Comparison of ENCODE assay signal across 8 mouse cellular contexts in the genomic region with DNA sequence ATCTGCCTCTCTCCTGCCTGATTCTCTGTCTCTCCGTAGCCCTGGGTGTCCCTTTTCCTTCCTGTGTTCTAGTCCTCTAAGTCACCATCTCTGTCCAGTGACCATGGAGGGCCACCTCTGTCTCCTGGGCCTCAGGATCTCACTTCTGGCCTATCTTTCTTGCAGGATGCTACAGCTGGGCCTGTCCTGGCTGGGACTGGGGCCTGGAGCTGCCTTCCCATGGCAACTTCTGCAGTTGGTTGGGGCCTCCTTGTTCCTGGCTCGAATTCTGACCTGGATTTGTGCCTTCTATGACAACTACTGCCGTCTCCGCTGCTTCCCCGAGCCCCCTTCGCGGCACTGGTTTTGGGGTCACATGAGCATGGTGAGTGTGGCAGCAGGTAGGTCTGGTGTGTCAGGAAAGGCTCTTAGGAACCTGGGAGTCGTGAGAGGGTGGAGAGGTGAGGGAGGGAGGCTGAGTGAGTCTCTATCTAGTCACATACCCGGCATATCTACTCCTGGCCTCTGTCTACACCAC. TPM values are rescaled to one million over a fixed set of nuclear protein-coding genes. Genes with fewer than 3 reads are reported as not detected.
DNase-seq lines count a peak whose midpoint lies in the region; ATAC-seq and TF ChIP-seq lines count a peak whose summit lies in the region.

No protein-coding gene starts in this region.

- H3K4me3 ChIP-seq in kidney, adult 2 months (ENCODE audit: insufficient read depth, low read depth, low read length) = peak overlapping the region; percentile 68
- peak overlapping the region; percentile 48 for H3K4me3 ChIP-seq in hindbrain, embryonic 11.5 days (ENCODE audit: low read depth, low read length)
- peak overlapping the region; percentile 55 for H3K4me3 ChIP-seq in liver, embryonic 15.5 days (replicated peaks)

- 28% methylated on average over 9 of the region's 9 CpGs for WGBS in kidney, adult 2 months
- WGBS in hindbrain, embryonic 11.5 days = 42% methylated on average over 9 of the region's 9 CpGs
- WGBS in liver, embryonic 15.5 days (ENCODE audit: insufficient replicate concordance) = 54% methylated on average over 9 of the region's 9 CpGs

- H3K4me2 ChIP-seq in hindbrain, embryonic 11.5 days (replicated peaks; ENCODE audit: low read depth, low read length) = peak overlapping the region; percentile 85
- peak overlapping the region; percentile 75 for H3K4me2 ChIP-seq in liver, embryonic 15.5 days

- ATAC-seq in common myeloid progenitor, adult 5-6 weeks (replicated peaks; ENCODE audit: low read depth, poor library complexity, severe bottlenecking) = peak; percentile 12; the same call in 1 of the 2 replicates
- no peak; the same call in 1 of the 2 replicates for ATAC-seq in hindbrain, embryonic 11.5 days (ENCODE audit: low FRiP score)
- no peak for ATAC-seq in liver, embryonic 15.5 days (ENCODE audit: insufficient read depth)

- TF ChIP-seq CTCF in kidney, adult 2 months (conservative IDR thresholded peaks at IDR 0.05; ENCODE audit: insufficient read depth, insufficient read length, low read depth, low read length) = no peak

- peaks cover 5% of the 10 kb centered on the region; the same call in 1 of the 2 replicates for H3K4me1 ChIP-seq in kidney, adult 2 months (ENCODE audit: control insufficient read depth, insufficient read depth, low read length)
- H3K4me1 ChIP-seq in hindbrain, embryonic 11.5 days (replicated peaks; ENCODE audit: control insufficient read depth, insufficient read depth, low read length) = no peaks in the 10 kb centered on the region; the same call in 1 of the 2 replicates
- H3K4me1 ChIP-seq in liver, embryonic 15.5 days (replicated peaks) = peaks cover 15% of the 10 kb centered on the region

- peak overlapping the region; percentile 34 for H3K27ac ChIP-seq in kidney, adult 2 months (ENCODE audit: insufficient read depth, low read depth, low read length)
- H3K27ac ChIP-seq in hindbrain, embryonic 11.5 days (ENCODE audit: low read depth, low read length) = no peak overlapping the region
- H3K27ac ChIP-seq in liver, embryonic 15.5 days (replicated peaks) = no peak overlapping the region

- H3K9ac ChIP-seq in hindbrain, embryonic 11.5 days (ENCODE audit: low read depth, low read length) = peak overlapping the region; percentile 48
- 0 out of 2 replicates have a peak overlapping the region, but pooled peaks have one; percentile 23 for H3K9ac ChIP-seq in liver, embryonic 15.5 days

- H3K27me3 ChIP-seq in kidney, adult 2 months (replicated peaks; ENCODE audit: control insufficient read depth, insufficient read depth, low read length) = no peaks in the 10 kb centered on the region
- H3K27me3 ChIP-seq in hindbrain, embryonic 11.5 days (ENCODE audit: control insufficient read depth, insufficient read depth, low read length) = no peaks in the 10 kb centered on the region
- peaks cover 4% of the 10 kb centered on the region for H3K27me3 ChIP-seq in liver, embryonic 15.5 days

- no peaks in the 10 kb centered on the region for H3K9me3 ChIP-seq in hindbrain, embryonic 11.5 days (ENCODE audit: control insufficient read depth, low read length)
- H3K9me3 ChIP-seq in liver, embryonic 15.5 days (replicated peaks) = no peaks in the 10 kb centered on the region

- DNase-seq in kidney, adult 2 months = no peak
- no peak for DNase-seq in kidney, postnatal 14 days
- no peak for DNase-seq in hindbrain, embryonic 11.5 days (ENCODE audit: low spot score)
- DNase-seq in right cerebral cortex, postnatal 36 days (ENCODE audit: low spot score in 2 of 2) = no peak
- DNase-seq in left cerebral cortex, adult 9 months (ENCODE audit: low spot score in 2 of 2) = no peak
- no peak for DNase-seq in thymus, postnatal 14 days

- no peak for TF ChIP-seq POLR2A in kidney, adult 2 months (IDR thresholded peaks at IDR 0.05; ENCODE audit: low read depth, low read length)

- no peaks in the 10 kb centered on the region; the same call in 1 of the 2 replicates for H3K36me3 ChIP-seq in kidney, adult 2 months (ENCODE audit: control insufficient read depth, insufficient read depth, low read length)
- H3K36me3 ChIP-seq in hindbrain, embryonic 11.5 days (ENCODE audit: control insufficient read depth, insufficient read depth, low read length) = no peaks in the 10 kb centered on the region
- no peaks in the 10 kb centered on the region for H3K36me3 ChIP-seq in liver, embryonic 15.5 days (replicated peaks)

RNA-seq across cellular contexts. Expression of gene Cyp4f17, which starts 0.9 kb away (rescaled TPM):
- polyA plus RNA-seq in kidney, adult 2 months (2012; rRNA removed) = 16.2 and 18.1 TPM in 2 replicates
- total RNA-seq in common myeloid progenitor, adult 5-6 weeks (2017) = 0.50 and 2.0 TPM in 2 replicates
- 6.0 and 10.3 TPM in 2 replicates for polyA plus RNA-seq in hindbrain, embryonic 11.5 days (2014; fragmentation: Nextera tagmentation; extraction: Ambion mirVana)
- 0.64 and 0.85 TPM in 2 replicates for polyA plus RNA-seq in liver, embryonic 15.5 days (2015; fragmentation: Nextera tagmentation; extraction: Ambion mirVana)

RNA-seq across cellular contexts. Expression of gene Cyp4f16, which starts 29.6 kb away (rescaled TPM):
- 11.6 and 14.3 TPM in 2 replicates for polyA plus RNA-seq in kidney, adult 2 months (2012; rRNA removed)
- total RNA-seq in common myeloid progenitor, adult 5-6 weeks (2017) = 9.6 and 11.6 TPM in 2 replicates
- polyA plus RNA-seq in hindbrain, embryonic 11.5 days (2014; fragmentation: Nextera tagmentation; extraction: Ambion mirVana) = 11.4 TPM in 2 replicates
- 4.3 and 4.5 TPM in 2 replicates for polyA plus RNA-seq in liver, embryonic 15.5 days (2015; fragmentation: Nextera tagmentation; extraction: Ambion mirVana)

RNA-seq across cellular contexts. Expression of gene Cyp4f39, which starts 54.3 kb away (rescaled TPM):
- polyA plus RNA-seq in kidney, adult 2 months (2012; rRNA removed) = 0.39 and 1.0 TPM in 2 replicates
- total RNA-seq in common myeloid progenitor, adult 5-6 weeks (2017) = 0.73 and 4.2 TPM in 2 replicates
- 0.50 TPM in 1 of 2 replicates, not detected in the other for polyA plus RNA-seq in hindbrain, embryonic 11.5 days (2014; fragmentation: Nextera tagmentation; extraction: Ambion mirVana)
- 0.52 and 0.83 TPM in 2 replicates for polyA plus RNA-seq in liver, embryonic 15.5 days (2015; fragmentation: Nextera tagmentation; extraction: Ambion mirVana)
